In genomic region chr7:145040871-145041270, GRCm38 (mm10) we compare ENCODE assay signal across 20 mouse cellular contexts.
DNase-seq lines count a peak whose midpoint lies in the region; ATAC-seq lines count a peak whose summit lies in the region.
"Had no signal": no experiment of that assay in that cellular context is flagged by ENCODE, and none has a peak within 500 bp of the region (broad histone marks: within the 10 kb centered on the region; RNA-seq: fewer than 3 reads in every experiment).

No protein-coding gene starts in this region.

- H3K9ac ChIP-seq in liver, embryonic 11.5 days (ENCODE audit: low read depth, low read length): no peak overlapping the region
- H3K9ac ChIP-seq in liver, embryonic 15.5 days: no peak overlapping the region
- H3K9ac ChIP-seq in kidney, embryonic 15.5 days: no peak overlapping the region
- H3K9ac ChIP-seq: embryonic facial prominence, embryonic 13.5 days; forebrain, embryonic 12.5 days; heart, embryonic 13.5 days; hindbrain, embryonic 12.5 days had no signal

- H3K4me3 ChIP-seq in liver, embryonic 11.5 days (ENCODE audit: low read depth, low read length): no peak overlapping the region
- no peak overlapping the region for H3K4me3 ChIP-seq in liver, embryonic 15.5 days (replicated peaks)
- no peak overlapping the region for H3K4me3 ChIP-seq in kidney, embryonic 15.5 days (replicated peaks)
- H3K4me3 ChIP-seq: embryonic facial prominence, embryonic 13.5 days; forebrain, embryonic 12.5 days; heart, embryonic 13.5 days; hindbrain, embryonic 12.5 days had no signal

- H3K27me3 ChIP-seq in liver, embryonic 11.5 days (replicated peaks; ENCODE audit: control insufficient read depth, insufficient read depth, low read length): no peaks in the 10 kb centered on the region
- H3K27me3 ChIP-seq in liver, embryonic 15.5 days: no peaks in the 10 kb centered on the region
- no peaks in the 10 kb centered on the region for H3K27me3 ChIP-seq in kidney, embryonic 15.5 days
- H3K27me3 ChIP-seq: embryonic facial prominence, embryonic 13.5 days; forebrain, embryonic 12.5 days; hindbrain, embryonic 12.5 days; Patski had no signal

- peaks cover 5% of the 10 kb centered on the region; the same call in 1 of the 2 replicates for H3K4me1 ChIP-seq in liver, embryonic 11.5 days (replicated peaks; ENCODE audit: control insufficient read depth, insufficient read depth, low read length)
- H3K4me1 ChIP-seq in liver, embryonic 15.5 days (replicated peaks): peaks cover 20% of the 10 kb centered on the region
- H3K4me1 ChIP-seq in kidney, embryonic 15.5 days: no peaks in the 10 kb centered on the region; the same call in 1 of the 2 replicates
- H3K4me1 ChIP-seq: embryonic facial prominence, embryonic 13.5 days; forebrain, embryonic 12.5 days; hindbrain, embryonic 12.5 days had no signal

- ATAC-seq in liver, embryonic 11.5 days (replicated peaks; ENCODE audit: low FRiP score): no peak
- ATAC-seq in liver, embryonic 15.5 days (ENCODE audit: insufficient read depth): peak; percentile 65
- no peak for ATAC-seq in kidney, embryonic 15.5 days (replicated peaks; ENCODE audit: low FRiP score)
- ATAC-seq: activated CD4-positive, CD25-positive, alpha-beta regulatory T cell, adult 4 months; forebrain, embryonic 16.5 days; Patski had no signal

- peak; percentile 19 for DNase-seq in thymus, postnatal 0 days (ENCODE audit: low spot score)
- DNase-seq in thymus, postnatal 36 days: no peak
- no peak for DNase-seq in liver, embryonic 11.5 days (ENCODE audit: low spot score)
- no peak for DNase-seq in spleen, adult 18-20 months
- no peak for DNase-seq in frontal cortex, postnatal 10 days (ENCODE audit: low spot score in 2 of 2)
- DNase-seq: adrenal gland, postnatal 14 days; cerebellum, adult 11-12 months; cerebellum, adult 9-10 months; cerebellum, postnatal 25 days; gastrocnemius, postnatal 14 days; heart, postnatal 4 days had no signal

- no peaks in the 10 kb centered on the region for H3K36me3 ChIP-seq in liver, embryonic 11.5 days (ENCODE audit: control insufficient read depth, insufficient read depth, low read length)
- H3K36me3 ChIP-seq in liver, embryonic 15.5 days (replicated peaks): no peaks in the 10 kb centered on the region
- no peaks in the 10 kb centered on the region for H3K36me3 ChIP-seq in kidney, embryonic 15.5 days
- H3K36me3 ChIP-seq: embryonic facial prominence, embryonic 13.5 days; forebrain, embryonic 12.5 days; heart, embryonic 13.5 days; hindbrain, embryonic 12.5 days had no signal

- H3K4me2 ChIP-seq in liver, embryonic 11.5 days: peak overlapping the region; percentile 37
- H3K4me2 ChIP-seq in liver, embryonic 15.5 days: peak overlapping the region; percentile 14
- H3K4me2 ChIP-seq in kidney, embryonic 15.5 days: no peak overlapping the region
- H3K4me2 ChIP-seq: embryonic facial prominence, embryonic 13.5 days; forebrain, embryonic 12.5 days; heart, embryonic 13.5 days; hindbrain, embryonic 12.5 days had no signal

- 0 out of 2 replicates have a peak overlapping the region, but pooled peaks have one; percentile 9 for H3K27ac ChIP-seq in liver, embryonic 11.5 days (ENCODE audit: low read depth, low read length)
- peak overlapping the region; percentile 46 for H3K27ac ChIP-seq in liver, embryonic 15.5 days (replicated peaks)
- no peak overlapping the region for H3K27ac ChIP-seq in kidney, embryonic 15.5 days
- H3K27ac ChIP-seq: embryonic facial prominence, embryonic 13.5 days; forebrain, embryonic 12.5 days; heart, embryonic 13.5 days; hindbrain, embryonic 12.5 days had no signal

- H3K9me3 ChIP-seq in liver, embryonic 11.5 days (ENCODE audit: control insufficient read depth, low read length): no peaks in the 10 kb centered on the region
- no peaks in the 10 kb centered on the region for H3K9me3 ChIP-seq in liver, embryonic 15.5 days (replicated peaks)
- no peaks in the 10 kb centered on the region for H3K9me3 ChIP-seq in kidney, embryonic 15.5 days (replicated peaks)
- H3K9me3 ChIP-seq: embryonic facial prominence, embryonic 13.5 days; forebrain, embryonic 12.5 days; heart, embryonic 13.5 days; hindbrain, embryonic 12.5 days had no signal

- WGBS in liver, embryonic 11.5 days: 58% methylated on average over 8 of the region's 8 CpGs
- 50% methylated on average over 8 of the region's 8 CpGs for WGBS in liver, embryonic 15.5 days (ENCODE audit: insufficient replicate concordance)
- 56% methylated on average over 8 of the region's 8 CpGs for WGBS in kidney, embryonic 15.5 days
